Mouse (Mus musculus) cerebellum, postnatal 36 days (tissue): ENCODE measurements at regions not wholly inside any gene's neighbourhood (a gene's known extent, or its start where the extent isn't known, plus 50 kb on each side); places are given as distances from the start of the nearest gene placed in this dataset.
A peak's percentile ranks its signal among the peaks of the same experiment; 100 is the strongest.
"Not testable (repeated sequence)": the region's sequence is repeated elsewhere in the genome, so short reads cannot be mapped to it uniquely, and the experiment has no call there.

Experiments
- DNase-seq, 2 experiments: peaks; one replicate each; pipeline ENCODE4 v3.0.0; 2021 to 2022; ENCODE audit warnings: mixed read lengths in 2 of 2

- DNase-seq = no peak
Measured at GRCm38 (mm10) chr13:57043316-57043974, 147.7 kb upstream of the Trpc7 start.

- DNase-seq = no peak
Measured at GRCm38 (mm10) chr13:57042514-57042913, 146.7 kb upstream of the Trpc7 start.

- no peak for DNase-seq
Measured at GRCm38 (mm10) chr13:57032871-57033270, 137.1 kb upstream of the Trpc7 start.

GRCm38 (mm10) chr13:57017553-57018341 lies 122.0 kb upstream of the Trpc7 start:
- DNase-seq = no peak

- no peak for DNase-seq
Measured at GRCm38 (mm10) chr13:57016465-57017272, 120.9 kb upstream of the Trpc7 start.

GRCm38 (mm10) chr13:57007236-57007635 lies 111.4 kb upstream of the Trpc7 start:
- not testable (repeated sequence) for DNase-seq

GRCm38 (mm10) chr13:57003565-57004132 lies 107.9 kb upstream of the Trpc7 start:
- no peak for DNase-seq

- no peak for DNase-seq
Measured at GRCm38 (mm10) chr13:56992022-56992421, 96.2 kb upstream of the Trpc7 start.

GRCm38 (mm10) chr13:56974063-56974462 lies 78.3 kb upstream of the Trpc7 start:
- no peak for DNase-seq

GRCm38 (mm10) chr13:56955358-56955757 lies 59.6 kb upstream of the Trpc7 start:
- DNase-seq = no peak

- no peak for DNase-seq
Measured at GRCm38 (mm10) chr13:56948086-56948485, 52.3 kb upstream of the Trpc7 start.

- DNase-seq = peak in 1 of 2 experiments; percentile 10
Measured at GRCm38 (mm10) chr13:56947266-56947665, 51.5 kb upstream of the Trpc7 start.
